Mouse (Mus musculus): ENCODE data around the gene Cdk6.

DNA sequence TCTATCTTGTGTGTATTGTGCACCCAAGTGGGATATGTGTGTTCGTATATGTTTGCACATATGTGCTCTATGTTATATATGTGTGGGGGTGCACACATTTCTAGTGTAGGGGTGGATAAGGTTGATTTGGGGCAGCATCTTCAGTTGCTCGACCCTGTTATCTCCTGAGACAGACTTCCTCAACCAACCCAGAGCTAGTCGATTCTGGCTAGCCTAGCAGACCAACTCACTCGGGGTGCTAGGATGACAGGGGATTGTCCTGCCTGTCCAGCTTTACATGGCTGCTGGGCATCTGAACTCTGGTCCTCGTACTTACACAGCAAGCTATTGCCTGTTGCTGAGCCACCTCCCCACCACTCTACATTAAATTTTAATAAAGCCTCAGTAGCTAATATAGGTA, 13.0 kb downstream of the Cdk6 start:
- TF ChIP-seq CTCF (IDR thresholded peaks at IDR 0.05; ENCODE audit: low read depth, low read length), result no peak
- TF ChIP-seq POLR2A (IDR thresholded peaks at IDR 0.05; ENCODE audit: borderline replicate concordance, low read depth, low read length), result no peak
